Mouse (Mus musculus): ENCODE results near the gene Fank1. TPM values are rescaled to one million over a fixed set of nuclear protein-coding genes. Genes with fewer than 3 reads are reported as not detected.
"Not testable (repeated sequence)": the region's sequence is repeated elsewhere in the genome, so short reads cannot be mapped to it uniquely, and the experiment has no call there.

Fank1 gene
- polyA plus RNA-seq, 1 experiment from 2014 or later: 3.9 TPM

DNA sequence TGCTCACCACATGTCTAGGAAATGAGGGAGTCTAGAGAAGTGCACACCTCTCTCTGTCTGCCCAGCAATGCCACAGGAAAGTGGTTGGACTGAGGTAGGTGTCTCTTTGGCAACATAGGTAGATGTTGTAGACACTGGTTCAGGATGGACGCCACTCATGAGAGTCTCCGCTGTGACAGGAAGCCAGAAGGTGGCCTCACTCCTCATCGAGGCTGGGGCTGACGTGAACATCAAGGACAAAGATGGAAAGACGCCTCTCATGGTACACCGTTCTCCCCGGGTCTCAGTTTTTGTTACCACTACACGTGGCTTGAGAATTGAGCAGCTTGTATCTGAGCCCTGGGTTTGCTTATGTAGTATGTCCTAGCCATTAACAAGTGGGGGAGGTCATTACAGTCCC lies 103.1 kb downstream of the Fank1 start:
- no peak overlapping the region for H3K27ac ChIP-seq (replicated peaks; ENCODE audit: low read depth, low read length)
- no peak overlapping the region for H3K4me3 ChIP-seq (replicated peaks; ENCODE audit: low read depth, low read length)
- no peak overlapping the region for H3K9ac ChIP-seq (replicated peaks; ENCODE audit: low read length)
- H3K9me3 ChIP-seq (ENCODE audit: control insufficient read depth, low read length): no peaks in the 10 kb centered on the region
- H3K4me1 ChIP-seq (ENCODE audit: control insufficient read depth, insufficient read depth, low read length): no peaks in the 10 kb centered on the region
- no peaks in the 10 kb centered on the region for H3K36me3 ChIP-seq (ENCODE audit: control insufficient read depth, insufficient read depth, low read length)
- no peaks in the 10 kb centered on the region for H3K27me3 ChIP-seq (ENCODE audit: control insufficient read depth, insufficient read depth, low read length)
- WGBS: 97% methylated on average over 8 of the region's 8 CpGs
- ATAC-seq (ENCODE audit: low FRiP score, low TSS enrichment): no peak
- DNase-seq: no peak
- H3K4me2 ChIP-seq (ENCODE audit: low read length): no peak overlapping the region

DNA sequence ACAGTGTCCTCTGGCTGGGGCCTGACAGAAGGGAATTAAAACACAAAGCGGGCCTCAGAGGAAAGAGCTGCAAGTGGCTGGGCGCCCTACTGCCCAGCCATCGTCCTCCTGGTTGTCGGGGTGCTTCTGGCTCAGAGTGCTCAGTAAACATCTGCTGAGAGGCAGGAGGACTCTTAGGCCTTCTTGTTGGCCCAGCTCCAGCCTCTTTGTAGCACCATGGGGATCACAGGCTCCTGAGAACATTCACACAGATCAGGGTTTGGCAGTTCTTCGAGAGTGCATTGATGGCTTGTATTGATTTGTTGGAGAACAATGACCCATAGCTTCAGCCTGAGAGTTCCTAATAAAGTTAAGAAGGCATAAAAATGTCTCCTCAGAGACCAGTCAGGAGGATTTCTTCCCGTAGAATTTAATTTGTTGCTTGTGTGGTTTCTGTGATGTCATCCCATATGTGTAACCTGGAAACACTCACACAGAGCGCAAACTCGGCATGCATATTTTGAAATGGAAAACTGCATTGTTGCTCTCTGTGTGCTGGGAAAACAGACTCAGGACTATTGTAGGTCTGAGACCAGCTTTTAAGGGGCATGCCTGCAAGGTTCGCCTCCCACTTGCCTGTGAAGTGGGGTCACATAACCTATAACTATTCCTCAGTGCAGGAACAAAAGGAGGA lies 108.2 kb downstream of the Fank1 start:
- H3K4me3 ChIP-seq (replicated peaks; ENCODE audit: low read depth, low read length); DNase-seq; H3K36me3 ChIP-seq (ENCODE audit: control insufficient read depth, insufficient read depth, low read length); H3K4me1 ChIP-seq (ENCODE audit: control insufficient read depth, insufficient read depth, low read length); ATAC-seq (ENCODE audit: low FRiP score, low TSS enrichment); H3K9ac ChIP-seq (replicated peaks; ENCODE audit: low read length); H3K9me3 ChIP-seq (ENCODE audit: control insufficient read depth, low read length); H3K27ac ChIP-seq (replicated peaks; ENCODE audit: low read depth, low read length); H3K27me3 ChIP-seq (ENCODE audit: control insufficient read depth, insufficient read depth, low read length); H3K4me2 ChIP-seq (ENCODE audit: low read length): not testable (repeated sequence)
- WGBS: 74% methylated on average over 5 of the region's 9 CpGs

GRCm38 (mm10) chr7:133888926-133889920 lies 112.6 kb downstream of the Fank1 start:
- 87% methylated on average over 19 of the region's 19 CpGs for WGBS
- H3K4me2 ChIP-seq (ENCODE audit: low read length): no peak overlapping the region
- no peaks in the 10 kb centered on the region for H3K27me3 ChIP-seq (ENCODE audit: control insufficient read depth, insufficient read depth, low read length)
- ATAC-seq (ENCODE audit: low FRiP score, low TSS enrichment) (no peak), DNase-seq (no peak)
- H3K4me1 ChIP-seq (ENCODE audit: control insufficient read depth, insufficient read depth, low read length): no peaks in the 10 kb centered on the region
- no peaks in the 10 kb centered on the region for H3K36me3 ChIP-seq (ENCODE audit: control insufficient read depth, insufficient read depth, low read length)
- no peak overlapping the region for H3K27ac ChIP-seq (replicated peaks; ENCODE audit: low read depth, low read length)
- no peak overlapping the region for H3K9ac ChIP-seq (replicated peaks; ENCODE audit: low read length)
- no peaks in the 10 kb centered on the region for H3K9me3 ChIP-seq (ENCODE audit: control insufficient read depth, low read length)
- no peak overlapping the region for H3K4me3 ChIP-seq (replicated peaks; ENCODE audit: low read depth, low read length)

GRCm38 (mm10) chr7:133889986-133890385 lies 113.3 kb downstream of the Fank1 start:
- no peaks in the 10 kb centered on the region for H3K4me1 ChIP-seq (ENCODE audit: control insufficient read depth, insufficient read depth, low read length)
- no peak for DNase-seq
- H3K9ac ChIP-seq (replicated peaks; ENCODE audit: low read length): no peak overlapping the region
- no peaks in the 10 kb centered on the region for H3K36me3 ChIP-seq (ENCODE audit: control insufficient read depth, insufficient read depth, low read length)
- H3K9me3 ChIP-seq (ENCODE audit: control insufficient read depth, low read length): no peaks in the 10 kb centered on the region
- no peak overlapping the region for H3K4me3 ChIP-seq (replicated peaks; ENCODE audit: low read depth, low read length)
- H3K4me2 ChIP-seq (ENCODE audit: low read length): no peak overlapping the region
- H3K27ac ChIP-seq (replicated peaks; ENCODE audit: low read depth, low read length): no peak overlapping the region
- no peak for ATAC-seq (ENCODE audit: low FRiP score, low TSS enrichment)
- H3K27me3 ChIP-seq (ENCODE audit: control insufficient read depth, insufficient read depth, low read length): no peaks in the 10 kb centered on the region
- WGBS: 88% methylated on average over 4 of the region's 4 CpGs

DNA sequence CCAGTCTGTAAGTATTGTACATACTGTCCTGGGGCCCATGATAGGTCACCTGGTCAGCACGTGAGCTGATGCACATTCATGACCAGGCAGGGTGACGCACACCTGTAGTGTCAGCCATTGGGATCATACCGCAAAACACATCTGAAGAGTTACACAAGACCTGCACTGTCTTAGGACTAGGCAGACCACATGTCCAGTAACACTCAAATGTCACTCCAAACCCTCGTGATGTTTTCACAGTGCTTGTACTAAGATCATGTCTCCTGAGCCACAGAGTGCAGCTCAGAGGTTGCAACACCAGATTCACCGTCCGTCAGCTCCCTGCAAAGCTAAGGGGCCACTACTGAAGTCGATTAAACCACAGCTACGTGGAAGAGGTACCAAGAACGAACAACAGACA lies 114.6 kb downstream of the Fank1 start:
- no peaks in the 10 kb centered on the region for H3K9me3 ChIP-seq (ENCODE audit: control insufficient read depth, low read length)
- 93% methylated on average over 9 of the region's 9 CpGs for WGBS
- DNase-seq (no peak), ATAC-seq (ENCODE audit: low FRiP score, low TSS enrichment) (no peak)
- H3K4me3 ChIP-seq (replicated peaks; ENCODE audit: low read depth, low read length): no peak overlapping the region
- H3K36me3 ChIP-seq (ENCODE audit: control insufficient read depth, insufficient read depth, low read length): no peaks in the 10 kb centered on the region
- H3K4me1 ChIP-seq (ENCODE audit: control insufficient read depth, insufficient read depth, low read length): no peaks in the 10 kb centered on the region
- H3K27ac ChIP-seq (replicated peaks; ENCODE audit: low read depth, low read length): no peak overlapping the region
- no peaks in the 10 kb centered on the region for H3K27me3 ChIP-seq (ENCODE audit: control insufficient read depth, insufficient read depth, low read length)
- no peak overlapping the region for H3K9ac ChIP-seq (replicated peaks; ENCODE audit: low read length)
- H3K4me2 ChIP-seq (ENCODE audit: low read length): no peak overlapping the region

- Histone ChIP-seq H3K36me3 (ENCODE audit: control insufficient read depth, insufficient read depth, low read length) (no peaks in the 10 kb centered on the region), H3K9me3 (ENCODE audit: control insufficient read depth, low read length) (no peaks in the 10 kb centered on the region), H3K27me3 (ENCODE audit: control insufficient read depth, insufficient read depth, low read length) (no peaks in the 10 kb centered on the region), H3K4me3 (replicated peaks; ENCODE audit: low read depth, low read length) (no peak overlapping the region), H3K4me1 (ENCODE audit: control insufficient read depth, insufficient read depth, low read length) (no peaks in the 10 kb centered on the region), H3K4me2 (ENCODE audit: low read length) (no peak overlapping the region), H3K27ac (replicated peaks; ENCODE audit: low read depth, low read length) (no peak overlapping the region), H3K9ac (replicated peaks; ENCODE audit: low read length) (no peak overlapping the region)
- 78% methylated on average over 4 of the region's 4 CpGs for WGBS
- no peak for DNase-seq
- no peak for ATAC-seq (ENCODE audit: low FRiP score, low TSS enrichment)
Measured at GRCm38 (mm10) chr7:133891796-133892195, 115.1 kb downstream of the Fank1 start.

- no peaks in the 10 kb centered on the region for H3K27me3 ChIP-seq (ENCODE audit: control insufficient read depth, insufficient read depth, low read length)
- 93% methylated on average over 4 of the region's 4 CpGs for WGBS
- no peak overlapping the region for H3K4me2 ChIP-seq (ENCODE audit: low read length)
- DNase-seq (no peak), ATAC-seq (ENCODE audit: low FRiP score, low TSS enrichment) (no peak)
- no peak overlapping the region for H3K4me3 ChIP-seq (replicated peaks; ENCODE audit: low read depth, low read length)
- H3K36me3 ChIP-seq (ENCODE audit: control insufficient read depth, insufficient read depth, low read length): no peaks in the 10 kb centered on the region
- H3K9ac ChIP-seq (replicated peaks; ENCODE audit: low read length): no peak overlapping the region
- no peak overlapping the region for H3K27ac ChIP-seq (replicated peaks; ENCODE audit: low read depth, low read length)
- H3K4me1 ChIP-seq (ENCODE audit: control insufficient read depth, insufficient read depth, low read length): no peaks in the 10 kb centered on the region
- no peaks in the 10 kb centered on the region for H3K9me3 ChIP-seq (ENCODE audit: control insufficient read depth, low read length)
Measured at GRCm38 (mm10) chr7:133899391-133899790, 122.7 kb downstream of the Fank1 start.

DNA sequence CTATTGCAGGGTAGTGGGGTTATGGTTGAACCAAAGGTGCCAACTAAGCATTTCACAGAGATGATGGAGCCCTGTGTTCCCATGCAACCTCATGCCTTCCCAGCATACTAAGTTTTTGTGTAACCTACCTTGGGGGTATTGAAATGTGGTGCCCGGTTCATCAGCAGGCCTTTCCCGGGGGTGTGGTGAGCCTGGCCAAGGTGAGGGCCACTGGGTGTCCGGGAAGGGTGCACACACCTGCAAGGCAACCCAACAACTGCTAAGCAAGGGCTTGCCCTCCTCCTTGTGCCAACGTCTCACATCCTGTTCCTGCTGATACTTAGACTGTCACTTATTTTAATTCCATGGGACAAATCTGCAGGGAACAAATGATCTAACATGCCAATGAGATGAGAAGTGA lies 132.3 kb downstream of the Fank1 start:
- Histone ChIP-seq H3K27ac (replicated peaks; ENCODE audit: low read depth, low read length) (no peak overlapping the region), H3K4me2 (ENCODE audit: low read length) (no peak overlapping the region), H3K27me3 (ENCODE audit: control insufficient read depth, insufficient read depth, low read length) (no peaks in the 10 kb centered on the region), H3K9ac (replicated peaks; ENCODE audit: low read length) (no peak overlapping the region), H3K36me3 (ENCODE audit: control insufficient read depth, insufficient read depth, low read length) (no peaks in the 10 kb centered on the region), H3K4me3 (replicated peaks; ENCODE audit: low read depth, low read length) (no peak overlapping the region), H3K9me3 (ENCODE audit: control insufficient read depth, low read length) (peaks cover 8% of the 10 kb centered on the region; the same call in 1 of the 2 replicates), H3K4me1 (ENCODE audit: control insufficient read depth, insufficient read depth, low read length) (no peaks in the 10 kb centered on the region)
- WGBS: 88% methylated on average over 4 of the region's 4 CpGs
- ATAC-seq (ENCODE audit: low FRiP score, low TSS enrichment): no peak
- no peak for DNase-seq
